Mouse (Mus musculus) forebrain, embryonic 13.5 days (tissue): Measurements from ENCODE around the gene Zbed4. TPM values are rescaled to one million over a fixed set of nuclear protein-coding genes. Genes with fewer than 3 reads are reported as not detected.
"Not testable (repeated sequence)": the region's sequence is repeated elsewhere in the genome, so short reads cannot be mapped to it uniquely, and the experiment has no call there.

Source experiments
- ATAC-seq: fragments of 200-750 bp; cut with Nextera tagmentation; 2 replicates; pipeline ENCODE4 v1.8.0; 2017
- H3K27ac ChIP-seq: fragments of 300-500 bp; sonication (generic); 2 replicates; pipeline ENCODE4 v1.5.1; 2015; ENCODE audit warnings: inconsistent platforms, mild to moderate bottlenecking, moderate library complexity
- H3K27me3 ChIP-seq: fragments of 300-500 bp; sonication (generic); 2 replicates; pipeline ENCODE4 v1.6.1; 2015; ENCODE audit warnings: mild to moderate bottlenecking, inconsistent platforms
- H3K36me3 ChIP-seq: fragments of 300-500 bp; sonication (generic); 2 replicates; pipeline ENCODE4 v1.6.1; 2015; ENCODE audit warnings: mild to moderate bottlenecking, inconsistent platforms; ENCODE audit not compliant: poor library complexity, severe bottlenecking
- H3K4me1 ChIP-seq: fragments of 300-500 bp; sonication (generic); 2 replicates; pipeline ENCODE4 v1.6.1; 2015; ENCODE audit warnings: inconsistent platforms
- H3K4me2 ChIP-seq: fragments of 300-500 bp; sonication (generic); 2 replicates; pipeline ENCODE4 v1.6.1; 2015; ENCODE audit warnings: inconsistent platforms, mild to moderate bottlenecking, moderate library complexity
- H3K4me3 ChIP-seq: fragments of 300-500 bp; sonication (generic); 2 replicates; pipeline ENCODE4 v1.5.1; 2015; ENCODE audit warnings: mild to moderate bottlenecking, inconsistent platforms
- H3K9ac ChIP-seq: fragments of 300-500 bp; sonication (generic); 2 replicates; pipeline ENCODE4 v1.6.1; 2015; ENCODE audit warnings: mild to moderate bottlenecking, inconsistent platforms
- H3K9me3 ChIP-seq: fragments of 300-500 bp; sonication (generic); replicated peaks from 2 replicates; pipeline ENCODE4 v1.6.1; 2016; ENCODE audit warnings: inconsistent platforms
- WGBS: fragments of 180-500 bp; shearing (Covaris S2); methylation state at CpG from one replicate; pipeline ENCODE4 v1.1.7; 2015; 5-methylcytosine and 5-hydroxymethylcytosine counted together
- polyA plus RNA-seq: library from polyadenylated mRNA; unstranded; fragments of >200 nt; fragmentation: Nextera tagmentation; extraction: Ambion mirVana; gene quantifications from 2 replicates; pipeline ENCODE4 v1.2.1, GENCODE M21; 2015

Gene Zbed4
- polyA plus RNA-seq, 1 experiment from 2014 or later = 29.1 TPM

DNA sequence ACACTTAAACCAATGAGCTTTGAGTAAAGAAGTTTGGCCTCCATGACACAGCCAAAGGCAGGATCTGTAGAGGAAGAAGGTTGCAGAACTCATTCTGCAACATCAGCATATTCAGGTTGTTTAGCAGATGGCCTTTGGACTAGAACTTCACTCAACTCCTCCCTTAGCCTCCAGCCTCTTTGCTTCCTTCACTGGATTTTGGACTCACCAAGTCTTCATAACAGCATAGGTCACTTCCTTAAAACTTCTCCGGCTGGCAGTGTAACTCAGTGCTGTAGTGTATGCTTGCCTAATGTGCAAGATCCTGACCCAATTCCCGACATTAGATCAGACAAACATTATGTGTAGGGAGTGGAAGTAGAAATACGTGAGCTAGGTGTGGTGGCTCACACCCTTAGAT is 6.1 kb upstream of the Zbed4 start:
- WGBS = 95% methylated on average over 3 of the region's 3 CpGs

GRCm38 (mm10) chr15:88745926-88746325 is 5.5 kb upstream of the Zbed4 start:
- Histone ChIP-seq H3K4me2 (no peak overlapping the region), H3K36me3 (no peaks in the 10 kb centered on the region), H3K4me3 (no peak overlapping the region), H3K4me1 (peaks cover 14% of the 10 kb centered on the region), H3K9me3 (no peaks in the 10 kb centered on the region), H3K27ac (no peak overlapping the region), H3K27me3 (0 out of 2 replicates have a peak, but pooled peaks cover 2% of the 10 kb centered on the region), H3K9ac (no peak overlapping the region)
- ATAC-seq = no peak
- WGBS = 51% methylated on average over 3 of the region's 3 CpGs

More for the DNA sequence above, 6.1 kb upstream of the Zbed4 start:
- no peak overlapping the region for H3K9ac ChIP-seq
- H3K9me3 ChIP-seq = no peaks in the 10 kb centered on the region
- H3K4me2 ChIP-seq = no peak overlapping the region
- H3K27ac ChIP-seq = no peak overlapping the region
- H3K4me1 ChIP-seq = peaks cover 10% of the 10 kb centered on the region
- H3K4me3 ChIP-seq = no peak overlapping the region
- 0 out of 2 replicates have a peak, but pooled peaks cover 2% of the 10 kb centered on the region for H3K27me3 ChIP-seq
- no peak for ATAC-seq
- no peaks in the 10 kb centered on the region for H3K36me3 ChIP-seq

- not testable (repeated sequence) for H3K4me3 ChIP-seq, H3K9me3 ChIP-seq, H3K27me3 ChIP-seq, H3K27ac ChIP-seq, H3K4me2 ChIP-seq, H3K36me3 ChIP-seq, ATAC-seq, H3K9ac ChIP-seq
- 94% methylated on average over 8 of the region's 8 CpGs for WGBS
- H3K4me1 ChIP-seq = peaks cover 25% of the 10 kb centered on the region
Observed at GRCm38 (mm10) chr15:88749617-88750016, 1.8 kb upstream of the Zbed4 start.

DNA sequence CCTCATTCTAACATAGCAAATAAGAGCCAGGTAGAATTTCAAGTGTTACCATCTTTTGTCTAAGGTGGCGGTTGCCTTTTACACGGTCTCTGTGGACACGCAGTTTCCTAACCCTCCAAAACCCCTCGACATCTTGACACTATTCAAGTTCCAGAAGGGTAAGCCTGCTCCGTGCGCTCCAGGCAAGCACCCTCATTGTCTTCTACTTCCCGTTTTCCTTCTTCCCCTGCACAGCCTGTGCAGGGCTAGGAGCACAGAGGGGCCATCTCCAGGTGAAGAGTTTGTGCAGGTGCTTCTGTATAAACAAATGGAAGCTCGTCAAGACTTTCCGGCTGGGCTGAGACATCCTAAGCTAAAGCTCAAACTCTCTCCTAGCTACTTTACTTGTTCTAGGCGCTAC is 1.4 kb upstream of the Zbed4 start:
- H3K4me2 ChIP-seq = no peak overlapping the region
- H3K4me3 ChIP-seq = no peak overlapping the region
- H3K27ac ChIP-seq = no peak overlapping the region
- no peaks in the 10 kb centered on the region for H3K27me3 ChIP-seq
- no peaks in the 10 kb centered on the region for H3K9me3 ChIP-seq
- peaks cover 30% of the 10 kb centered on the region for H3K4me1 ChIP-seq
- peaks cover 3% of the 10 kb centered on the region for H3K36me3 ChIP-seq
- ATAC-seq = no peak
- no peak overlapping the region for H3K9ac ChIP-seq
- 94% methylated on average over 10 of the region's 10 CpGs for whole genome bisulfite sequencing

- peak overlapping the region; percentile 87 for H3K4me3 ChIP-seq
- H3K9me3 ChIP-seq = no peaks in the 10 kb centered on the region
- 8% methylated on average over 54 of the region's 54 CpGs for WGBS
- no peaks in the 10 kb centered on the region for H3K27me3 ChIP-seq
- H3K9ac ChIP-seq = peak overlapping the region; percentile 80
- peak; percentile 97 for ATAC-seq
- peak overlapping the region; percentile 83 for H3K4me2 ChIP-seq
- H3K4me1 ChIP-seq = peaks cover 30% of the 10 kb centered on the region
- H3K27ac ChIP-seq = peak overlapping the region; percentile 92
- H3K36me3 ChIP-seq = peaks cover 11% of the 10 kb centered on the region
Observed at GRCm38 (mm10) chr15:88750677-88751563, 540 bp upstream of the Zbed4 start.

DNA sequence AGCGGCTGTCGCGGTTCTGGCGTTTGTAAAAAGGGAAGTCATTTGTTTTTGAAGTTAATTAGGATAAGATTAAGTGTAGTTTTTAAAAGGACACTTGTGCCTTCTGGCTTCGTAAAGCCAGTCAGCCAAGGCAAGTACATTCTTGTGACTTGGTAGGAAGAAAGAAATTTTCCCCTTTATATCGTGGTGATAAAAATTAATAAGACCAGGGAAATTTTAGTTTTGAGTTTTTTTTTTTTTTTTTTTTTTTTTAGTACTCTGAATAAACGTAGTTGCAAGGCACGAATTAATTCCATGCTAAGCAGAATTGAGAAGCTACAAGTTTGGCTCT is 908 bp downstream of the Zbed4 start:
- no peak for ATAC-seq
- no peaks in the 10 kb centered on the region for H3K9me3 ChIP-seq
- peak overlapping the region; percentile 87 for H3K4me3 ChIP-seq
- peak overlapping the region; percentile 89 for H3K9ac ChIP-seq
- H3K27ac ChIP-seq = peak overlapping the region; percentile 91
- peak overlapping the region; percentile 83 for H3K4me2 ChIP-seq
- H3K36me3 ChIP-seq = peaks cover 23% of the 10 kb centered on the region
- peaks cover 30% of the 10 kb centered on the region for H3K4me1 ChIP-seq
- no peaks in the 10 kb centered on the region for H3K27me3 ChIP-seq
- WGBS = 1% methylated on average over 8 of the region's 8 CpGs

DNA sequence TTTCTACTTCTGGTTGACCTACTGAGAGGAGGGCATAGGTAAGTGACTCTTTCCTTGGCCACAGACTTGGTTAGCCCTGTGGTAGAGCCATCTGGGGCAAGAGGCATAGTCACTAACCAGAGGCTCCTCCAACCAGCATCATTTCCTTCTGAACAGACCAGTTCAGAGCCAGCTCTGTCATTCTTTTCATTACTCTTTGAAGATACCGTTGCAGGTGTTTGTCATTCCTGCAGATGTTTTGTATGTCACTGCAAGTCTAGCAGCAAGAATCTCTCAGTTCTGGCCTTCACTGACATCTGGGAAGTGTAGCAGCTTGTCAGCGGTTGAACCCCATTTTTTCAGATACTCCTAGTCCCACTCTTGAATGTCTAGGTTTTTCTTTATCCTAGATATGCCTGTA is 3.4 kb downstream of the Zbed4 start:
- no peak overlapping the region for H3K4me3 ChIP-seq
- no peaks in the 10 kb centered on the region for H3K27me3 ChIP-seq
- H3K4me2 ChIP-seq = no peak overlapping the region
- H3K9me3 ChIP-seq = no peaks in the 10 kb centered on the region
- H3K9ac ChIP-seq = no peak overlapping the region
- ATAC-seq = no peak
- peaks cover 30% of the 10 kb centered on the region for H3K4me1 ChIP-seq
- WGBS = 92% methylated on average over 2 of the region's 2 CpGs
- H3K27ac ChIP-seq = no peak overlapping the region
- H3K36me3 ChIP-seq = peaks cover 47% of the 10 kb centered on the region

DNA sequence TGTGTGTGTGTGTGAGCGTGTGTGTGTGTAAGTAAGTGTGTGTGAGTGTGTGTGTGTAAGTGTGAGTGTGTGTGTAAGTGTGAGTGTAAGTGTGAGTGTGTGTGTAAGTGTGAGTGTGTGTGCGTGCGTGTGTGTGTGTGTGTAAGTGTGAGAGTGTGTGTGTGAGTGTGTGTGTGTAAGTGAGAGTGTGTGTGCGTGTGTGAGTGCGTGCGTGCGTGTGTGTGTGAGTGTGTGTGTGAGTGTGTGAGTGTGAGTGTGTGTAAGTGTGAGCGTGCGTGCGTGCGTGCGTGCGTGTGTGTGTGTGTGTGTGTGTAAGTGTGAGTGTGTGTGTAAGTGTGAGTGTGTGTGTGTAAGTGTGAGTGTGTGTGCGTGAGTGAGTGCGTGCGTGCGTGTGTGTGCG is 4.3 kb downstream of the Zbed4 start:
- H3K27ac ChIP-seq = no peak overlapping the region
- H3K9me3 ChIP-seq = no peaks in the 10 kb centered on the region
- peaks cover 55% of the 10 kb centered on the region for H3K36me3 ChIP-seq
- no peak overlapping the region for H3K4me3 ChIP-seq
- 99% methylated on average over 18 of the region's 18 CpGs for WGBS
- peaks cover 23% of the 10 kb centered on the region for H3K4me1 ChIP-seq
- no peak for ATAC-seq
- no peak overlapping the region for H3K4me2 ChIP-seq
- no peaks in the 10 kb centered on the region for H3K27me3 ChIP-seq
- no peak overlapping the region for H3K9ac ChIP-seq

DNA sequence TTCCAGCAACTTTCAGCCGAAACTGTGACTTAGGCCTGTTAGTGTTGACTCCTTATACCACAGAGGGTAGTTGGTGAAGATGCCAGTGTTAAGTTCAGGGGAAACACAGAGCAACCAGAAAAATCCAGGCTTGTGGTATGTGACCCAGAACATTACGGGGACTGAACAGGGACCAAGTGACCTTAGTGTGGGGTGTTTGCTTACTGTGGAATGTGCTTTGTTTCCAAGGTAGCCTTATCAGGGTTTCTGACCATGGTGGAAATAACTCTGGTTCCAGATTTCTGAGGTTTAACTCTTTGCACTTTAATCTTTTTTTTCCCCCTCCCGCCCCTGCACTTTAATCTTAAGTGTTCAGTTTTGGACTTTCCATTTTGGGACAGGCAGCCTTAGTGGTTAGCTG is 6.6 kb downstream of the Zbed4 start:
- H3K4me2 ChIP-seq = no peak overlapping the region
- no peak for ATAC-seq
- H3K9me3 ChIP-seq = no peaks in the 10 kb centered on the region
- H3K4me3 ChIP-seq = no peak overlapping the region
- H3K36me3 ChIP-seq = peaks cover 78% of the 10 kb centered on the region
- H3K27ac ChIP-seq = no peak overlapping the region
- no peaks in the 10 kb centered on the region for H3K27me3 ChIP-seq
- no peak overlapping the region for H3K9ac ChIP-seq
- WGBS = 91% methylated on average over 3 of the region's 3 CpGs
- peaks cover 17% of the 10 kb centered on the region for H3K4me1 ChIP-seq

DNA sequence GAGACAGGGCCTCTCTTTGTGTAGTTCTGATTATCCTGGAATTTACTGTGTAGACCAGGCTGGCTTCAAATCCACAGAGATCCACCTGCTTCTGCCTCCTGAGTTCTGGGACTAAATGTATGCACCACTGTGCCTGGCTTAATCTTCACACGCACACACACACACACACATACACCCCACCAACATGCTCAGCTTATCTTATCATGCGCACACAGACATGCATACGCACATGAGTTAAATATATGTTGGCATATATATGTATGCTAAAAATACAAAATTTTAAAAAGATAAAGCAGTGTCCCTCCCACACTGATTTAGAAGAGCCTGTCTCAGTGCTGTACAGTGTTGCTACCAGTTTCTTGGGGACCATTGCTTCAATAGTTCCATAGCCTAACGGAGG is 10.1 kb downstream of the Zbed4 start:
- Histone ChIP-seq H3K27ac (no peak overlapping the region), H3K9me3 (no peaks in the 10 kb centered on the region), H3K27me3 (no peaks in the 10 kb centered on the region), H3K4me1 (no peaks in the 10 kb centered on the region), H3K4me2 (no peak overlapping the region), H3K9ac (no peak overlapping the region), H3K36me3 (peaks cover 84% of the 10 kb centered on the region), H3K4me3 (no peak overlapping the region)
- ATAC-seq = no peak
- WGBS = 94% methylated on average over 4 of the region's 4 CpGs

- H3K27me3 ChIP-seq, H3K9ac ChIP-seq, H3K9me3 ChIP-seq, H3K27ac ChIP-seq, H3K4me3 ChIP-seq, H3K4me2 ChIP-seq, H3K4me1 ChIP-seq, ATAC-seq: not testable (repeated sequence)
- 100% methylated on average over 2 of the region's 2 CpGs for WGBS
- H3K36me3 ChIP-seq = peaks cover 71% of the 10 kb centered on the region
Observed at GRCm38 (mm10) chr15:88766139-88766538, 14.7 kb downstream of the Zbed4 start.

DNA sequence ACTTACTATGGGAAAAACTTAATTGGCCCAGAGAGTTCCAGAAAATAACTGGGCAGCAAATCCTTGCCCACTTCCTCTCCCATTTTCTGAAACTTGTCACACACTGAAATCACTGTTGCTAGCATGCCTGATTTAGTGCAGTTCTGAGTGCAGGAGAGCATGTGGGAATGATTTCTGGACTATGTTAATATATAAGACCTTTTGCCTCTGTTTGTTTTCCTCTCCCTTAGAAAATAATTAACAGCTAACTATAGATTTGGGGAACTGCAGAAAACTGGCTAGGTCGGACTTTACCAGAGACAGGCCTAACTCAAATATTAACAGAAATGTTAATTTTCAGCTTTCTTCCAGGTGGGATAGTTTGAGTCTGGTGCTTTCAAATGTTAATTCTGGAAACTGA is 17.1 kb downstream of the Zbed4 start:
- WGBS = 88% methylated on average over 1 of the region's 1 CpGs
- Histone ChIP-seq H3K9me3 (peaks cover 10% of the 10 kb centered on the region), H3K27ac (no peak overlapping the region), H3K4me3 (no peak overlapping the region), H3K4me1 (no peaks in the 10 kb centered on the region), H3K4me2 (no peak overlapping the region), H3K36me3 (peaks cover 70% of the 10 kb centered on the region), H3K9ac (no peak overlapping the region), H3K27me3 (no peaks in the 10 kb centered on the region)
- no peak for ATAC-seq

GRCm38 (mm10) chr15:88774630-88775029 is 23.2 kb downstream of the Zbed4 start:
- ATAC-seq, H3K27me3 ChIP-seq, H3K4me2 ChIP-seq, H3K4me3 ChIP-seq, H3K4me1 ChIP-seq, H3K9ac ChIP-seq, H3K27ac ChIP-seq: not testable (repeated sequence)
- 93% methylated on average over 5 of the region's 5 CpGs for WGBS
- Histone ChIP-seq H3K9me3 (peaks cover 10% of the 10 kb centered on the region), H3K36me3 (peaks cover 67% of the 10 kb centered on the region)
